Mouse (Mus musculus): Measurements from ENCODE around the gene Gabbr2. TPM values are rescaled to one million over a fixed set of nuclear protein-coding genes. Genes with fewer than 3 reads are reported as not detected.

Gabbr2 gene
- polyA plus RNA-seq, 1 experiment from 2014 or later: 0.11 TPM

- 47% methylated on average over 14 of the region's 14 CpGs for WGBS
- H3K9me3 ChIP-seq (ENCODE audit: low read length): no peaks in the 10 kb centered on the region
These were observed 244.5 kb downstream of the Gabbr2 start for GRCm38 (mm10) chr4:46747007-46747746.

GRCm38 (mm10) chr4:46745536-46745935 lies 246.1 kb downstream of the Gabbr2 start:
- no peaks in the 10 kb centered on the region for H3K27me3 ChIP-seq (ENCODE audit: insufficient read depth, low read length)
- no peak overlapping the region for H3K4me3 ChIP-seq (ENCODE audit: low read length)
- H3K4me1 ChIP-seq (ENCODE audit: insufficient read depth, low read length): 0 out of 2 replicates have a peak, but pooled peaks cover 4% of the 10 kb centered on the region
- H3K4me2 ChIP-seq (replicated peaks; ENCODE audit: low read depth, low read length): no peak overlapping the region
- ATAC-seq (ENCODE audit: low FRiP score, low TSS enrichment): no peak
- no peak overlapping the region for H3K9ac ChIP-seq (replicated peaks; ENCODE audit: low read length)
- H3K36me3 ChIP-seq (ENCODE audit: insufficient read depth, low read length): no peaks in the 10 kb centered on the region
- WGBS: 90% methylated on average over 8 of the region's 8 CpGs
- no peak overlapping the region for H3K27ac ChIP-seq (ENCODE audit: low read length)
- H3K9me3 ChIP-seq (ENCODE audit: low read length): no peaks in the 10 kb centered on the region

More at GRCm38 (mm10) chr4:46747007-46747746, 244.5 kb downstream of the Gabbr2 start:
- Histone ChIP-seq H3K4me1 (ENCODE audit: insufficient read depth, low read length) (0 out of 2 replicates have a peak, but pooled peaks cover 4% of the 10 kb centered on the region), H3K9ac (replicated peaks; ENCODE audit: low read length) (no peak overlapping the region), H3K27me3 (ENCODE audit: insufficient read depth, low read length) (no peaks in the 10 kb centered on the region), H3K4me2 (replicated peaks; ENCODE audit: low read depth, low read length) (no peak overlapping the region), H3K36me3 (ENCODE audit: insufficient read depth, low read length) (no peaks in the 10 kb centered on the region), H3K27ac (ENCODE audit: low read length) (no peak overlapping the region), H3K4me3 (ENCODE audit: low read length) (no peak overlapping the region)
- no peak for ATAC-seq (ENCODE audit: low FRiP score, low TSS enrichment)

GRCm38 (mm10) chr4:46744583-46745155 lies 247.0 kb downstream of the Gabbr2 start:
- 63% methylated on average over 7 of the region's 7 CpGs for WGBS
- Histone ChIP-seq H3K27ac (ENCODE audit: low read length) (no peak overlapping the region), H3K4me3 (ENCODE audit: low read length) (no peak overlapping the region), H3K9ac (replicated peaks; ENCODE audit: low read length) (no peak overlapping the region), H3K36me3 (ENCODE audit: insufficient read depth, low read length) (no peaks in the 10 kb centered on the region), H3K9me3 (ENCODE audit: low read length) (no peaks in the 10 kb centered on the region), H3K27me3 (ENCODE audit: insufficient read depth, low read length) (no peaks in the 10 kb centered on the region), H3K4me2 (replicated peaks; ENCODE audit: low read depth, low read length) (no peak overlapping the region), H3K4me1 (ENCODE audit: insufficient read depth, low read length) (0 out of 2 replicates have a peak, but pooled peaks cover 4% of the 10 kb centered on the region)
- ATAC-seq (ENCODE audit: low FRiP score, low TSS enrichment): no peak

GRCm38 (mm10) chr4:46742601-46743000 lies 249.1 kb downstream of the Gabbr2 start:
- no peak overlapping the region for H3K4me3 ChIP-seq (ENCODE audit: low read length)
- no peak overlapping the region for H3K9ac ChIP-seq (replicated peaks; ENCODE audit: low read length)
- H3K36me3 ChIP-seq (ENCODE audit: insufficient read depth, low read length): no peaks in the 10 kb centered on the region
- H3K4me1 ChIP-seq (ENCODE audit: insufficient read depth, low read length): 0 out of 2 replicates have a peak, but pooled peaks cover 4% of the 10 kb centered on the region
- H3K9me3 ChIP-seq (ENCODE audit: low read length): no peaks in the 10 kb centered on the region
- H3K4me2 ChIP-seq (replicated peaks; ENCODE audit: low read depth, low read length): no peak overlapping the region
- 28% methylated on average over 2 of the region's 2 CpGs for WGBS
- no peaks in the 10 kb centered on the region for H3K27me3 ChIP-seq (ENCODE audit: insufficient read depth, low read length)
- H3K27ac ChIP-seq (ENCODE audit: low read length): no peak overlapping the region
- ATAC-seq (ENCODE audit: low FRiP score, low TSS enrichment): no peak

- Histone ChIP-seq H3K27me3 (ENCODE audit: insufficient read depth, low read length) (no peaks in the 10 kb centered on the region), H3K9ac (replicated peaks; ENCODE audit: low read length) (no peak overlapping the region), H3K4me1 (ENCODE audit: insufficient read depth, low read length) (no peaks in the 10 kb centered on the region), H3K9me3 (ENCODE audit: low read length) (no peaks in the 10 kb centered on the region), H3K4me2 (replicated peaks; ENCODE audit: low read depth, low read length) (no peak overlapping the region), H3K36me3 (ENCODE audit: insufficient read depth, low read length) (no peaks in the 10 kb centered on the region), H3K4me3 (ENCODE audit: low read length) (no peak overlapping the region), H3K27ac (ENCODE audit: low read length) (no peak overlapping the region)
- WGBS: 38% methylated on average over 9 of the region's 9 CpGs
- ATAC-seq (ENCODE audit: low FRiP score, low TSS enrichment): no peak
These were observed 254.7 kb downstream of the Gabbr2 start for GRCm38 (mm10) chr4:46736910-46737511.

- H3K4me3 ChIP-seq (ENCODE audit: low read length): no peak overlapping the region
- no peak overlapping the region for H3K27ac ChIP-seq (ENCODE audit: low read length)
- ATAC-seq (ENCODE audit: low FRiP score, low TSS enrichment): no peak
- H3K27me3 ChIP-seq (ENCODE audit: insufficient read depth, low read length): no peaks in the 10 kb centered on the region
- no peaks in the 10 kb centered on the region for H3K36me3 ChIP-seq (ENCODE audit: insufficient read depth, low read length)
- 37% methylated on average over 5 of the region's 5 CpGs for WGBS
- H3K4me1 ChIP-seq (ENCODE audit: insufficient read depth, low read length): no peaks in the 10 kb centered on the region
- no peaks in the 10 kb centered on the region for H3K9me3 ChIP-seq (ENCODE audit: low read length)
- H3K9ac ChIP-seq (replicated peaks; ENCODE audit: low read length): no peak overlapping the region
- no peak overlapping the region for H3K4me2 ChIP-seq (replicated peaks; ENCODE audit: low read depth, low read length)
These were observed 256.8 kb downstream of the Gabbr2 start for GRCm38 (mm10) chr4:46734906-46735305.

- Histone ChIP-seq H3K27ac (ENCODE audit: low read length) (no peak overlapping the region), H3K36me3 (ENCODE audit: insufficient read depth, low read length) (no peaks in the 10 kb centered on the region), H3K4me1 (ENCODE audit: insufficient read depth, low read length) (no peaks in the 10 kb centered on the region), H3K27me3 (ENCODE audit: insufficient read depth, low read length) (no peaks in the 10 kb centered on the region), H3K9ac (replicated peaks; ENCODE audit: low read length) (no peak overlapping the region), H3K4me2 (replicated peaks; ENCODE audit: low read depth, low read length) (no peak overlapping the region), H3K4me3 (ENCODE audit: low read length) (no peak overlapping the region), H3K9me3 (ENCODE audit: low read length) (no peaks in the 10 kb centered on the region)
- WGBS: 10% methylated on average over 8 of the region's 8 CpGs
- no peak for ATAC-seq (ENCODE audit: low FRiP score, low TSS enrichment)
These were observed 260.1 kb downstream of the Gabbr2 start for GRCm38 (mm10) chr4:46731590-46731989.

- no peaks in the 10 kb centered on the region for H3K36me3 ChIP-seq (ENCODE audit: insufficient read depth, low read length)
- H3K27ac ChIP-seq (ENCODE audit: low read length): no peak overlapping the region
- WGBS: 67% methylated on average over 9 of the region's 9 CpGs
- no peak for ATAC-seq (ENCODE audit: low FRiP score, low TSS enrichment)
- no peak overlapping the region for H3K4me2 ChIP-seq (replicated peaks; ENCODE audit: low read depth, low read length)
- H3K4me1 ChIP-seq (ENCODE audit: insufficient read depth, low read length): no peaks in the 10 kb centered on the region
- no peak overlapping the region for H3K9ac ChIP-seq (replicated peaks; ENCODE audit: low read length)
- H3K4me3 ChIP-seq (ENCODE audit: low read length): no peak overlapping the region
- no peaks in the 10 kb centered on the region for H3K9me3 ChIP-seq (ENCODE audit: low read length)
- no peaks in the 10 kb centered on the region for H3K27me3 ChIP-seq (ENCODE audit: insufficient read depth, low read length)
These were observed 262.2 kb downstream of the Gabbr2 start for GRCm38 (mm10) chr4:46729306-46730042.

GRCm38 (mm10) chr4:46728231-46728630 lies 263.4 kb downstream of the Gabbr2 start:
- no peak overlapping the region for H3K27ac ChIP-seq (ENCODE audit: low read length)
- no peak overlapping the region for H3K9ac ChIP-seq (replicated peaks; ENCODE audit: low read length)
- ATAC-seq (ENCODE audit: low FRiP score, low TSS enrichment): no peak
- 68% methylated on average over 1 of the region's 1 CpGs for WGBS
- H3K36me3 ChIP-seq (ENCODE audit: insufficient read depth, low read length): no peaks in the 10 kb centered on the region
- H3K9me3 ChIP-seq (ENCODE audit: low read length): no peaks in the 10 kb centered on the region
- H3K4me1 ChIP-seq (ENCODE audit: insufficient read depth, low read length): no peaks in the 10 kb centered on the region
- H3K4me3 ChIP-seq (ENCODE audit: low read length): no peak overlapping the region
- no peaks in the 10 kb centered on the region for H3K27me3 ChIP-seq (ENCODE audit: insufficient read depth, low read length)
- H3K4me2 ChIP-seq (replicated peaks; ENCODE audit: low read depth, low read length): no peak overlapping the region
